Mouse (Mus musculus): ENCODE data around the gene 5430427O19Rik.

DNA sequence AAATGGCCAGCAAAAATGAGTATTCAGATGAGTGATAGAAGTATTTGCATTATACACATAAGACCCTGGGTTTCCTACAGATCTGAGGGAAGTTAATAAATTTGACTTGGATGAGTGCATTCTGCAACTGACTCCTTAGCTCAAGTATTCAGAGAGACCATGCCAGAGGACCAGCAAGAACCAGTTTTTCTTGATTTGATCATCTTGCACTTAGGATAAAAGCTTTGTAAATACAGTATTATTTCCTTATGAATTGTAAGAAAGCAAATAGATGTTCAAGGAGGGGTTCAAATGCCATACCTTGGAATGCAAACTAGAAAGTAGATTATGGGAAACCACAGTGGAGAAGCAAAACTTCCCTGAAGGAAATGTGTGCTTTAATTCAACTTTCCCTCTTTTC, 13.0 kb upstream of the 5430427O19Rik start:
- TF ChIP-seq POLR2A (IDR thresholded peaks at IDR 0.05; ENCODE audit: borderline replicate concordance, control insufficient read depth, low read depth, low read length) (no peak), CTCF (IDR thresholded peaks at IDR 0.05; ENCODE audit: control insufficient read depth, insufficient read depth, low read length) (no peak)

Data from bone marrow, adult 2 months (tissue).